Mouse (Mus musculus) erythroblast, embryonic 14.5 days (primary cell): Measurements from ENCODE around the gene Tfpi.

Source experiments
- GATA1 ChIP-seq: IDR thresholded peaks from 2 replicates; pipeline ENCODE4 v1.6.1; 2012; ENCODE audit warnings: low read length, inconsistent platforms, mixed read lengths
- TAL1 ChIP-seq: IDR thresholded peaks from 3 replicates; pipeline ENCODE4 v1.6.1; 2012; ENCODE audit warnings: low read length, inconsistent platforms, mixed read lengths

- TF ChIP-seq TAL1, result no peak
- no peak for TF ChIP-seq GATA1
Observed at GRCm38 (mm10) chr2:84473941-84474530, 2.5 kb downstream of the Tfpi start.
